Mouse (Mus musculus) bone marrow macrophage, adult 2 months (primary cell): ENCODE results near the gene Arl13b.

Source experiments
- CTCF ChIP-seq: IDR thresholded peaks from 2 replicates; pipeline ENCODE4 v1.5.1; 2012; ENCODE audit warnings: low read depth, mild to moderate bottlenecking, low read length, moderate library complexity
- POLR2A ChIP-seq: IDR thresholded peaks from 2 replicates; pipeline ENCODE4 v1.6.1; 2012; ENCODE audit warnings: mild to moderate bottlenecking, low read depth, low read length, borderline replicate concordance

DNA sequence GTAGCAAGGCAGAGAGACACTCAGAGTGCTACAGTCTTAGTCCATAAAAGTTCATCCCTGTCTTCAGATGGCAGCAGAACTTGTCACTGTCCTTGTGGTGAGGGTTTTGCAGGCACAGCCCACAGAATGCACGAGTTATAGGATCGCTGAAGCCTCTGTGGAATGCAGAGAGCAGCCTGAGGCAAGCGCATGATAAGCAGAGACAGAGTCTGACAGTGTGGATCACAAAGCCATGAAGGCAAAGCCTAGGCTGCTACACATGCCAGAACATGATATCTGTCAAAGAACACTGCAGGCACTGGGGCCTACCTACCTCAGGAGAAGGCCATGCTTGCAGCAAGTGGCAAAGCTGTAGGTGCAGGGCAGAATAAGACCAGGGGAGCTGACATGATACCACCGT, 47.4 kb downstream of the Arl13b start:
- no peak for TF ChIP-seq CTCF
- no peak for TF ChIP-seq POLR2A
